Mouse (Mus musculus) midbrain, embryonic 13.5 days (tissue): ENCODE data around the gene Epb41l3. TPM values are rescaled to one million over a fixed set of nuclear protein-coding genes. Genes with fewer than 3 reads are reported as not detected.
A peak's percentile ranks its signal among the peaks of the same experiment; 100 is the strongest.

Experiments
- ATAC-seq: fragments of 200-750 bp; cut with Nextera tagmentation; 2 replicates; pipeline ENCODE4 v1.8.0; 2017; ENCODE audit warnings: mild to moderate bottlenecking, moderate TSS enrichment, moderate library complexity
- H3K27ac ChIP-seq: fragments of 300-500 bp; sonication (generic); 2 replicates; pipeline ENCODE4 v1.5.1; 2015; ENCODE audit warnings: inconsistent platforms, mild to moderate bottlenecking, moderate library complexity
- H3K27me3 ChIP-seq: fragments of 300-500 bp; sonication (generic); 2 replicates; pipeline ENCODE4 v1.6.1; 2015; ENCODE audit warnings: mild to moderate bottlenecking, inconsistent platforms
- H3K36me3 ChIP-seq: fragments of 300-500 bp; sonication (generic); 2 replicates; pipeline ENCODE4 v1.6.1; 2015; ENCODE audit warnings: mild to moderate bottlenecking, inconsistent platforms
- H3K4me1 ChIP-seq: fragments of 300-500 bp; sonication (generic); replicated peaks from 2 replicates; pipeline ENCODE4 v1.6.1; 2015; ENCODE audit warnings: inconsistent platforms
- H3K4me2 ChIP-seq: fragments of 300-500 bp; sonication (generic); replicated peaks from 2 replicates; pipeline ENCODE4 v1.6.1; 2015; ENCODE audit warnings: moderate library complexity, mild to moderate bottlenecking, inconsistent platforms
- H3K4me3 ChIP-seq: fragments of 300-500 bp; sonication (generic); replicated peaks from 2 replicates; pipeline ENCODE4 v1.5.1; 2015; ENCODE audit warnings: mild to moderate bottlenecking, inconsistent platforms
- H3K9ac ChIP-seq: fragments of 300-500 bp; sonication (generic); replicated peaks from 2 replicates; pipeline ENCODE4 v1.6.1; 2015; ENCODE audit warnings: mild to moderate bottlenecking, inconsistent platforms
- H3K9me3 ChIP-seq: fragments of 300-500 bp; sonication (generic); 2 replicates; pipeline ENCODE4 v1.6.1; 2016; ENCODE audit warnings: mild to moderate bottlenecking, inconsistent platforms
- WGBS: fragments of 180-500 bp; shearing (Covaris S2); methylation state at CpG from one replicate; pipeline ENCODE4 v1.1.7; 2015; 5-methylcytosine and 5-hydroxymethylcytosine counted together
- polyA plus RNA-seq: library from polyadenylated mRNA; unstranded; fragments of >200 nt; fragmentation: Nextera tagmentation; extraction: Ambion mirVana; gene quantifications from 2 replicates; pipeline ENCODE4 v1.2.1, GENCODE M21; 2015

The Epb41l3 gene
- polyA plus RNA-seq, 1 experiment from 2014 or later: 62.7 TPM

DNA sequence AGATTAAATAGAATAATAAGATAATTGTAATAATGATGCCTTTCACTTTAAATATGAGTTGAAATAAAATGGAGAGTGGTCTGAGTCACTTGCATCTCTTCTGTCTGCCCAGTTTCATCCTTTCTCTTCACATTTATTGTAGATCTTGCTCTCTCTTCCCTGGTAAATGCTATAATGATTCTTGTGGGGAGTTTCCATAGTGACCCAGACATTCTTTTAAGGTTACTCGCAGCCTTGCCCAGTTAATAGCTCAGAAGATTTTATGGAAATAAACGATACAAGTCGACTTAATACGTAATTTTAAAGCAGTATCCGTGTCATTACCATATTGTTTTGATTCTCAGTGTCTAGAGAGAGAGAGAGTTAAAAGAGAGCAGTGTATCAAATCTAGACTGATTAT, 154.0 kb downstream of the Epb41l3 start:
- Histone ChIP-seq H3K9ac (no peak overlapping the region), H3K4me3 (no peak overlapping the region), H3K36me3 (no peaks in the 10 kb centered on the region), H3K27ac (peak overlapping the region; percentile 77; the same call in 1 of the 2 replicates), H3K9me3 (no peaks in the 10 kb centered on the region), H3K4me1 (peaks cover 36% of the 10 kb centered on the region), H3K27me3 (no peaks in the 10 kb centered on the region), H3K4me2 (no peak overlapping the region)
- WGBS: 73% methylated on average over 5 of the region's 5 CpGs
- ATAC-seq: no peak

DNA sequence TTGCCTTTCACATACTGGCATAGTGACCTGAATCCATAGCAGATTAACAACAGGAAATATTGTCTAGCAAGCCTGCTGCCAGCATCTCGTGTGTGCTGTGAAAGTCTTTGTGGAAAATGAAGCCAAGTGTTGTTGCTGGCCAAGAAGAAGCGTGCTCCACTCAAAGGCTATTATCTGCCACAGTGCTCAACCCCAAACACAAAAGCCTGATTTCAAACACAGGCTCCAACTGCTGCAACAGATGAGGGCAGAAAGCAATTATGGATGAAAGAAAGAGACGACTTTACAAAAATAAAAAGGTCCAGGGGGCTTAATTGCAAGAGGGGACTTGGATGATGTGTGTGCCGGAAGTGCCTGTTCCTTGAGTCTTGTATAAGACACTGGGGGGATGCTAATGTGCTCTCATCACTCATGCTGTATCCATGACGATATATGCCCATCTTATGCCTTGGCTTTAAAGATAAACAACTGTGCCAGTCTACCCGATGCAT, 154.7 kb downstream of the Epb41l3 start:
- no peak overlapping the region for H3K4me3 ChIP-seq
- peak; percentile 80 for ATAC-seq
- H3K27ac ChIP-seq: peak overlapping the region; percentile 77
- no peaks in the 10 kb centered on the region for H3K9me3 ChIP-seq
- H3K36me3 ChIP-seq: no peaks in the 10 kb centered on the region
- H3K27me3 ChIP-seq: no peaks in the 10 kb centered on the region
- H3K4me2 ChIP-seq: no peak overlapping the region
- H3K9ac ChIP-seq: no peak overlapping the region
- peaks cover 36% of the 10 kb centered on the region for H3K4me1 ChIP-seq
- 21% methylated on average over 6 of the region's 6 CpGs for WGBS

DNA sequence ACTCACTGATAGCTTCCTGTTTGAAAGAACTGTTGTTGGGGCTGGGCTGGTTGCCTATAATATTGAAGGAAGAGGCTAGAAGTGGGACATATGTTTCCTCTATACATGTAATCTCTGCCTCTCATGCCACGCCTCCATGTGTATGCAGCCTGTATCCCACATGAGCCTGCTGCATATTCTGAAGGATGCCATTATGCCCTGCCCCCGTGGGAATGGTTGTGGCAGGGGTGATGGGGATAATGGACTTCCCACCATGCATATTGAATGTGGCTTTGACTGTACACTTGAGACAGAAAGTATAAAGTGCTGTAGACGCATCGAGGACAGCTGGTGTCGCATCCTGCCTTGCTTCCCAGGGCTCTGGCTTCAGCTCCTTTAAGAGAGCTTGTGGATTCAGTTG, 155.9 kb downstream of the Epb41l3 start:
- H3K27ac ChIP-seq: no peak overlapping the region
- H3K27me3 ChIP-seq: no peaks in the 10 kb centered on the region
- H3K4me1 ChIP-seq: peaks cover 36% of the 10 kb centered on the region
- peak; percentile 29; the same call in 1 of the 2 replicates for ATAC-seq
- no peak overlapping the region for H3K4me3 ChIP-seq
- no peak overlapping the region for H3K4me2 ChIP-seq
- H3K9ac ChIP-seq: no peak overlapping the region
- 43% methylated on average over 5 of the region's 5 CpGs for WGBS
- H3K36me3 ChIP-seq: no peaks in the 10 kb centered on the region
- no peaks in the 10 kb centered on the region for H3K9me3 ChIP-seq

DNA sequence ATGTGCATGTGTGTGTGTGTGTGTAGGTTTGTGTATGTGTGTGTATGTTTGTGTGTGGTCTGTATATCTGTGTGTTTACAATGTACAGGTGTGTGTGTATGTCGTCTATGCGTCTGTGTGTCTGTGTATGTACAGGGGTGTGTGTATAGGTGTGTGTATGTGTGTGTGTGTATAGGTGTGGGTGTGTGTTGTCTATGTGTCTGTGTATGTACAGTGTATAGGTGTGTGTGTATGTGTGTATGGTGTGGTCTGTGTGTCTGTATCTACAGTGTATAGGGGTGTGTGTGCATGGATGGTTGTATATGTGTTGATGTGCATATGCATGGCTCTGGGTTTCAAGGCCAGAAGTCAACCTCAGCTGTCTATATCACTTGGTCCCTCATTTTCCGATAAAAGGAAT, 161.7 kb downstream of the Epb41l3 start:
- H3K9me3 ChIP-seq: no peaks in the 10 kb centered on the region
- no peak overlapping the region for H3K27ac ChIP-seq
- no peak overlapping the region for H3K4me2 ChIP-seq
- H3K36me3 ChIP-seq: peaks cover 12% of the 10 kb centered on the region
- no peaks in the 10 kb centered on the region for H3K4me1 ChIP-seq
- no peak overlapping the region for H3K4me3 ChIP-seq
- H3K9ac ChIP-seq: no peak overlapping the region
- 93% methylated on average over 3 of the region's 3 CpGs for WGBS
- peak; percentile 72; the same call in 1 of the 2 replicates for ATAC-seq
- H3K27me3 ChIP-seq: no peaks in the 10 kb centered on the region

- peak; percentile 37; the same call in 1 of the 2 replicates for ATAC-seq
- Histone ChIP-seq H3K4me3 (no peak overlapping the region), H3K9me3 (no peaks in the 10 kb centered on the region), H3K27me3 (no peaks in the 10 kb centered on the region), H3K4me1 (no peaks in the 10 kb centered on the region), H3K9ac (no peak overlapping the region), H3K27ac (no peak overlapping the region), H3K36me3 (peaks cover 12% of the 10 kb centered on the region), H3K4me2 (no peak overlapping the region)
- 92% methylated on average over 4 of the region's 4 CpGs for WGBS
Measured at GRCm38 (mm10) chr17:69238810-69239373, 163.4 kb downstream of the Epb41l3 start.

- H3K4me3 ChIP-seq: no peak overlapping the region
- no peaks in the 10 kb centered on the region for H3K4me1 ChIP-seq
- H3K4me2 ChIP-seq: no peak overlapping the region
- no peak overlapping the region for H3K27ac ChIP-seq
- H3K27me3 ChIP-seq: no peaks in the 10 kb centered on the region
- 91% methylated on average over 6 of the region's 6 CpGs for WGBS
- H3K9me3 ChIP-seq: no peaks in the 10 kb centered on the region
- ATAC-seq: no peak
- H3K9ac ChIP-seq: no peak overlapping the region
- H3K36me3 ChIP-seq: peaks cover 12% of the 10 kb centered on the region
Measured at GRCm38 (mm10) chr17:69239423-69239822, 163.9 kb downstream of the Epb41l3 start.

GRCm38 (mm10) chr17:69255834-69256233, 180.4 kb downstream of the Epb41l3 start:
- Histone ChIP-seq H3K27ac (no peak overlapping the region), H3K27me3 (no peaks in the 10 kb centered on the region), H3K9ac (no peak overlapping the region), H3K4me2 (no peak overlapping the region), H3K36me3 (peaks cover 6% of the 10 kb centered on the region; the same call in 1 of the 2 replicates), H3K4me3 (no peak overlapping the region), H3K9me3 (no peaks in the 10 kb centered on the region), H3K4me1 (no peaks in the 10 kb centered on the region)
- 85% methylated on average over 9 of the region's 9 CpGs for WGBS
- 0 out of 2 replicates have a peak, but pooled peaks have one; percentile 35 for ATAC-seq

GRCm38 (mm10) chr17:69256441-69256840, 181.0 kb downstream of the Epb41l3 start:
- H3K27ac ChIP-seq: no peak overlapping the region
- H3K4me2 ChIP-seq: no peak overlapping the region
- H3K27me3 ChIP-seq: no peaks in the 10 kb centered on the region
- H3K9me3 ChIP-seq: no peaks in the 10 kb centered on the region
- ATAC-seq: peak; percentile 49; the same call in 1 of the 2 replicates
- WGBS: 47% methylated on average over 9 of the region's 9 CpGs
- H3K4me3 ChIP-seq: no peak overlapping the region
- no peaks in the 10 kb centered on the region for H3K4me1 ChIP-seq
- H3K36me3 ChIP-seq: peaks cover 6% of the 10 kb centered on the region; the same call in 1 of the 2 replicates
- no peak overlapping the region for H3K9ac ChIP-seq

DNA sequence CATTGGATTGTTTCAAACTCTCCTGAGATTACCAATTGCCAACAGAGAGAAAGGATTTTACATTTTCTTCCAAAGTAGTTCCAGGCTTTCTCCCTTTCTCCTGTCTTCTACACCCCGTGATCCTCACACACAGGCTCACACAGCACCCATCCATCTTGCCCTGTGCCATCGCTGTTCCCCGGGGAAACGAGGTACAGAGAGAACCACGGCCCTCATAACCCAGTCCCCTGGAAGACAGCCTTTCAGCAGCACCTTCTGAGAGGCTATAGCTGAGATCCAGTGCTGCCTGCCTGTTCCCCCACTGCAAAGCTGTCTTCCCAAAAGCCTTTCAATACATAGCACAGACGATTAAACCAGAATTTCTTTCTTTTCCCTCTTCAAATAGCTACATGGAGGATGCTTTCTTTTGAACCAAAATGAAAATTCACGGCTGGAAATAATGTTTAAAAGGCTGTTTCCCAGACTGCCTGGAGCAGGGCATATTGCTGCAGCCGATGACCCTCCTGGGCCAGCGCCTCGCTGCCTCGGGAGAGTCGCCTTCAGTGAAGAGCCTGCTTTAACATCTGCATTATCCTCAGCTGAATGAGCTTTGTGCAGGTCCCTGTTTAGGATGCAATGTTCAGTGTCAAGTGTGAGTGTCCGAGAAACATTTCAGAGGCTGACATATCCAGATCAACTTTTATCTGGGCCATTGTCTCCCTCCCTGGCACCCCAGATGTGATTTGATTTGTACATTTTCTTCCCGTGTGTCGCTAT, 188.5 kb downstream of the Epb41l3 start:
- H3K27me3 ChIP-seq: no peaks in the 10 kb centered on the region
- H3K9ac ChIP-seq: no peak overlapping the region; the same call in 1 of the 2 replicates
- no peak for ATAC-seq
- H3K9me3 ChIP-seq: no peaks in the 10 kb centered on the region
- WGBS: 47% methylated on average over 15 of the region's 15 CpGs
- H3K4me2 ChIP-seq: no peak overlapping the region
- H3K36me3 ChIP-seq: peaks cover under 1% of the 10 kb centered on the region; the same call in 1 of the 2 replicates
- H3K27ac ChIP-seq: peak overlapping the region; percentile 66
- peaks cover 21% of the 10 kb centered on the region for H3K4me1 ChIP-seq
- H3K4me3 ChIP-seq: no peak overlapping the region

GRCm38 (mm10) chr17:69265171-69265570, 189.7 kb downstream of the Epb41l3 start:
- WGBS: 58% methylated on average over 4 of the region's 4 CpGs
- Histone ChIP-seq H3K4me3 (no peak overlapping the region), H3K27me3 (no peaks in the 10 kb centered on the region), H3K9me3 (no peaks in the 10 kb centered on the region), H3K27ac (no peak overlapping the region), H3K9ac (no peak overlapping the region), H3K4me2 (no peak overlapping the region), H3K36me3 (0 out of 2 replicates have a peak, but pooled peaks cover under 1% of the 10 kb centered on the region), H3K4me1 (peaks cover 21% of the 10 kb centered on the region)
- no peak for ATAC-seq

- Histone ChIP-seq H3K9ac (no peak overlapping the region), H3K4me2 (no peak overlapping the region), H3K27ac (no peak overlapping the region), H3K36me3 (0 out of 2 replicates have a peak, but pooled peaks cover 7% of the 10 kb centered on the region), H3K9me3 (no peaks in the 10 kb centered on the region), H3K4me1 (peaks cover 21% of the 10 kb centered on the region), H3K4me3 (no peak overlapping the region), H3K27me3 (no peaks in the 10 kb centered on the region)
- 44% methylated on average over 17 of the region's 17 CpGs for WGBS
- peak; percentile 25; the same call in 1 of the 2 replicates for ATAC-seq
Measured at GRCm38 (mm10) chr17:69265759-69266463, 190.4 kb downstream of the Epb41l3 start.

GRCm38 (mm10) chr17:69266936-69267335, 191.5 kb downstream of the Epb41l3 start:
- no peak overlapping the region for H3K27ac ChIP-seq
- H3K4me3 ChIP-seq: no peak overlapping the region
- H3K4me1 ChIP-seq: peaks cover 20% of the 10 kb centered on the region
- 81% methylated on average over 5 of the region's 5 CpGs for WGBS
- H3K9me3 ChIP-seq: no peaks in the 10 kb centered on the region
- H3K4me2 ChIP-seq: no peak overlapping the region
- no peak overlapping the region for H3K9ac ChIP-seq
- no peaks in the 10 kb centered on the region for H3K27me3 ChIP-seq
- no peak for ATAC-seq
- 0 out of 2 replicates have a peak, but pooled peaks cover 8% of the 10 kb centered on the region for H3K36me3 ChIP-seq
